Mouse (Mus musculus) layer of hippocampus, adult 2 months (tissue): ENCODE results near the gene Iars2. TPM values are rescaled to one million over a fixed set of nuclear protein-coding genes. Genes with fewer than 3 reads are reported as not detected.
"Not testable (repeated sequence)": the region's sequence is repeated elsewhere in the genome, so short reads cannot be mapped to it uniquely, and the experiment has no call there.

Experiments used
- DNase-seq, 2 experiments: peaks; one replicate each; pipeline ENCODE4 v3.0.0; 2022; ENCODE audit warnings: low spot score in 2 of 2
- H3K27ac ChIP-seq: fragments of 200-600 bp; 2 replicates; pipeline ENCODE4 v1.8.1; 2022
- H3K4me3 ChIP-seq: fragments of 200-600 bp; 2 replicates; pipeline ENCODE4 v1.8.1; 2022; ENCODE audit warnings: mild to moderate bottlenecking
- CTCF ChIP-seq: fragments of 200-600 bp; conservative IDR thresholded peaks from 2 replicates; pipeline ENCODE4 v1.8.1; 2022; ENCODE audit warnings: antibody characterized with exemption, mild to moderate bottlenecking, moderate library complexity
- total RNA-seq, 2 experiments: library from RNA; stranded (reverse); gene quantifications; 2 replicates each; pipeline ENCODE4 v1.2.3; 2021

Iars2 gene
- total RNA-seq, 2 experiments from 2014 or later = 29.9 to 34.3 TPM

DNA sequence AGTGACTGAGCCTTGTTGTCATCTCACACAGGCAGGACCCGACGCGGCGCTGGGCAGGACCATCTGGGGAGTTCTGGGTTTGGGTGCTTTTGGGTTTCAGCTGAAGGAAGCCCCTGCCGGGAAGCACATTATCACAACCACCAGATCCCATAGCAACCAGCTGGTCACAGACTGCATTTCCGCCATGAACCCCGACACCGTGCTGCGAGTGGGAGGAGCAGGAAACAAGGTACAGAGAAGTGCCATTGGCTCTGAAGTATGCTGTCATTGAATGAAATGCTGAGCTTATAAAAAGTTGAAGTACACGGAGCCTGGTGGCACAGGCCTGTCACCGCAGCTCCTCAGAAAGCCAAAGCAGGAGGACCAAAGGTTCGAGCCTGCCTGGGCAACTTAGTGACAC, 23.0 kb upstream of the Iars2 start:
- no peak for TF ChIP-seq CTCF
- no peak overlapping the region for H3K27ac ChIP-seq
- DNase-seq = no peak

DNA sequence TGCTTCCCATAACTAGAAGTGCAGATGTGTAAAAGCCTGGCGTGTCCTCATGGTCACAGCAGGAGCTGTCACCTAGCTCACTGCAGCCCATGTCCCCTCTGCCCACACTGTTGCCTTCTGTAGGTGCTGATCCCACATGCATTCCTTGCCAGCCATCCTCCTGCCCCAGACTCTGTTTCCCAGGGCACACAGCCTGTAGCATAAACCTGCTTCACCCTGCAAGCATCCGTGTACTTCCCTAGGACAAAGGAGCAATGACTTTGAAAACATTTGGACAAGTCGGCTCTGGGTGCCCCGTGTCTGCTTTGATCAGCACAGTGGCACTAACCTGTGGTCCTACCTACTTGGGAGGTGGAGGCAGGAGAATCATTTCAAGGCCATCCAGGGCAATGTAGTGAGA, 21.4 kb upstream of the Iars2 start:
- Histone ChIP-seq H3K4me3 (no peak overlapping the region), H3K27ac (no peak overlapping the region)
- DNase-seq = no peak
- TF ChIP-seq CTCF = no peak

More for the DNA sequence above, 23.0 kb upstream of the Iars2 start:
- no peak overlapping the region for H3K4me3 ChIP-seq

DNA sequence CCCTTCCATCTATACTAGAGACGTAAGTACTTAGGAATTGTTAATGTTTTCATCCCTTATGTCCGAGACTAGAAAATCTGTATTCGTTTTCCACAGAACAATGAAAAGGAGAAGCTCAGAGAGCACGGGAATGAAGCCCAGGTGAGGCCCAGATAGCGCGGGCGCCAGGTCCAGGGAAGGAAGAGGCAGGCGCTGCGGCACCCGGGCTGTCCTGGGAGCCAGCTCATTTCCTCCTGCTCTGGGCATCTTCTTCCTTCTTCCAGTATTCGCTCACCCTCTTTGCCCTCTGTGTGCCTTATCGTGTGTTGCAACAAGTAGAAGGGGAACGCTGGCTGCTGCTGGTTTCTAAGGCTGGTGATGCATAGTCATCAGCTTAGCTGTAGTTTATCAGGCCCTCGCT, 20.5 kb upstream of the Iars2 start:
- Histone ChIP-seq H3K4me3 (no peak overlapping the region), H3K27ac (no peak overlapping the region)
- TF ChIP-seq CTCF = no peak
- no peak for DNase-seq

DNA sequence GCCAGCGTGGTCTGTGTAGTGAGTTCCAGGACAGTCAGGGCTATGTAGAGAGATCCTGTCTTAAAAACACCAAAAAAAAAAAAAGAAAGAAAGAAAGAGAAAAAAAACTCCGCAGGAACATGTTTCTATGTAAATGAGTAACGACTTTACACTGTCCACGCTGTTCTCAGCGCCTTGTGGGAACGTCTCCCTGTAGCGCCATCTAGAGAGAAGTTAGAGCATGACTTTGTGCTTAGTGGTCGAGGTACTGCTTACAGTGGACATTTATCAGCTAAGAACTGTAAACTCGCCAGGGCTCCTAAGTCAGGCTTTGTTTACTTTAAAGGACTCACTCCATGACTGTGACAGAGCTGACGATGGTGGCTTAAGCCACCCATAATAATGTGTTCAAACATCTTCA, 17.0 kb upstream of the Iars2 start:
- no peak overlapping the region for H3K4me3 ChIP-seq
- no peak overlapping the region for H3K27ac ChIP-seq
- DNase-seq = no peak
- TF ChIP-seq CTCF = peak; percentile 54

DNA sequence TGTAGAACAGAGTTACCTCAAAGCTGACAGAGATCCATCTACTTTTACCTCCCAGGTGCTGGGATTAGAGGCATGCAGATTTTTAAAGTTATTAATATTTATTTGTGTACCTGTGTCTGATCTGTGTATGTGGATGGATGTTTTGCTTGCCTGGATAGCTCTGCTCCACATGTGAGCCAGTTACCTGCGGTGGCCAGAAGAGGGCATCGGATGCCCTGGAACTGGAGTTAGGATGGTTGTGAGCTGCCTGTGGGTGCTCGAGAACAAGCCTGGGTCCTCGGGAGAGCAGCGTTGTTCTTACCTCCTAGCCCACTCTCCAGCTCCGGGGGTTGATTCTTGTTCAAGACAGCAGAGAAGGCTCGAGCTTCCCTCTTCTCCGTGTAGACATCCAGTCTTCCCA, 14.2 kb upstream of the Iars2 start:
- no peak for DNase-seq
- Histone ChIP-seq H3K27ac (no peak overlapping the region), H3K4me3 (no peak overlapping the region)
- peak; percentile 40 for TF ChIP-seq CTCF

DNA sequence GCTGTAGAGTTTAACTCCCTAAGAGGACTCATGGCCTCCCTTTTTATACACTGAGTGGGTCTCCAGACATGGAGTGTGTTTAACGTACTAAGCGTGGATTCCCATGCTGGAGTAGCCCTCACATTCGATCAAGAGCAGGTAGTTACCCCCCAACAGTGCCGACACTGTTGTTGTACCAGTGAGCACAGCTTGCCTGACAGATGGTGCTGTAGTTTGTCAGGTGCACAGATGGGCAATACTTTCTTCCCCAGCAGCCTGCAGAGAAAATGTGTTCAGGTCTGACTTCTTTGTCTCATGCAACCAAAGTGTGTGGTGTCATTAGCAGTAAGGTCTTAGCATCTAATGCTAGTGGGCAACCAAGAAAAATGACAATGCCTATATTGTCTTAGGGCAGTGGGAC, 13.2 kb upstream of the Iars2 start:
- 0 out of 2 replicates have a peak overlapping the region, but pooled peaks have one; percentile 1 for H3K27ac ChIP-seq
- no peak for TF ChIP-seq CTCF

DNA sequence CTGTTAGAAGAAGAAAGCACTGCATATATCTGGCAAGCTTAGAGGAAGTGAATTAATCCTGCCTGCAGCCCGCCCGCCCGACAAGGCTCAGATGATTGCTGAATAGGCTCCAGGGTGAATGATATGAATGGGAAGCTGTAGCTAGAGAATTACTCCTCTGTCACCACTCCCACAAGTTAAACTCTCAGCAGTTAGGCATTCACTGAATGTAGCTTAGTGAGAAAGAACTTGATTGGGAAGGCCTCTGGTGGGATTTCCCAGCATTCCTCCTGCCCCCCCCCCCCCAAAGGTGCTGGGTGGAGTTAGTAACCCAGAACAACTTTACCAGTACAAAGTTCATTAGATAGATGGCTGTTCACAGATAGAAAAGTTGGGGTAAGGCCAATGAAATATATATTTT, 7.3 kb upstream of the Iars2 start:
- no peak overlapping the region for H3K27ac ChIP-seq
- no peak for TF ChIP-seq CTCF
- no peak overlapping the region for H3K4me3 ChIP-seq
- DNase-seq = no peak

More for the DNA sequence above, 13.2 kb upstream of the Iars2 start:
- DNase-seq = no peak
- no peak overlapping the region for H3K4me3 ChIP-seq

DNA sequence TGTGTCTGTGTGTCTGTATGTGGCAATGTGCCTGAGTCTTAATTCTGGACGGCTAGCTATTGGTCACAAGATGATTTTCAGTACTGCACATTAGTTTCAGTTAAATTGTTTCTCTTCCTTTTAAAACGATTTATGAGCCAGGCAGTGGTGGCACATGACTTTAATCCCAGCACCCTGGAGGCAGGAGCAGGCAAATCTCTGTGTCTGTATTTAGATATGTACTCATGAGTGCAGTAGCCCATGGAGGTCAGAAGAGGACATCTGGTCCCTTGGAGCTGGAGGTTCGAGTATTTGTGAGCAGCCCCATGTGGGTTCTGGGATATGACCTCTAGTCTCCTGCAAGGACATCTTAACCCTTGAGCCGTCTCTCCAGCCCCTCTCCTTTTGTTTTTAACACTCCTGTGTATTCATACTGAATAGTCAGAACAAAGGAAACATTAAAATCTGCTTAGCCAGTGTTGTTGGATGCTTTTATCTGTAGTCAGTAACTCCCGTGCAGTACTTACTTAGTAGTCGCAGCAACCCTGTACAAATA, 6.1 kb upstream of the Iars2 start:
- TF ChIP-seq CTCF = no peak
- no peak overlapping the region for H3K4me3 ChIP-seq
- H3K27ac ChIP-seq = no peak overlapping the region
- DNase-seq = no peak

DNA sequence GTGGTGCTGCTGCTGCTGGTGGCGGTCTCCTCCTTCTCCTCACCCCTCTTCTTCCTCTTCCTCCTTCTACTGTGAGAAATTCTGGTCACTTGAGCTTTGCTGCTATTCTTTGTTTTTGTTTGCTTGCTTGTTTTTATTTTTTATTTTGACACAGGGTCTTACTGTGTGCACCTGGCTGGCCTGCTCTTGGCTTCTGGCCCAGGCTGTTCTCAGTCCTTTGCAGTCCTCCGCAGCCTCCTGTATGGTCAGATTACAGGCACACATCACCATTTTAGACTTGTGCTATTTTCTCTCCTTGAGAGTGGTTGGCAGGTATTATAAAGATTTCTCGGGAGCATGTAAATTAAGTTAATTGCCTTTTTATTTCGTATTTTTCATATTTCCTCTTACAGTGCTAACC, 4.9 kb upstream of the Iars2 start:
- no peak overlapping the region for H3K4me3 ChIP-seq
- H3K27ac ChIP-seq = no peak overlapping the region
- DNase-seq = no peak
- TF ChIP-seq CTCF = no peak

DNA sequence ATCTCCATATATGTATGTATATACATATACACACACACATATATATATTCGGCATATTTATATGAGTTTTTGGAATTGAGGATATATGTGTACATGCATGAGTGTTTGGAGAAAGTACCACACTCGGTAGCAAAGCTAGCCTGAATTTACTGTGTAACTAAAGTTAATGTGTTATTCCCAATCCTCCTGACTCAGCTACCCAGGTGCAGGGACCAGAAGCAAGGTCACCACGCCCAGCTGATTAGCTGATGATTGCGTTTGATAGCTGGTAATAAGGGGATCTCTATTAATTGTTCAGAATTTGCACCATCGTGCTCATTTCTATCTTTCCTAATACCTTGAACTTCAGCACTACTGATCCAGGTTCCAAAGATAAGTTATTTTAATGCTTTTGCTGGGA, 4.5 kb upstream of the Iars2 start:
- H3K4me3 ChIP-seq = no peak overlapping the region
- DNase-seq = no peak
- no peak overlapping the region for H3K27ac ChIP-seq
- no peak for TF ChIP-seq CTCF

DNA sequence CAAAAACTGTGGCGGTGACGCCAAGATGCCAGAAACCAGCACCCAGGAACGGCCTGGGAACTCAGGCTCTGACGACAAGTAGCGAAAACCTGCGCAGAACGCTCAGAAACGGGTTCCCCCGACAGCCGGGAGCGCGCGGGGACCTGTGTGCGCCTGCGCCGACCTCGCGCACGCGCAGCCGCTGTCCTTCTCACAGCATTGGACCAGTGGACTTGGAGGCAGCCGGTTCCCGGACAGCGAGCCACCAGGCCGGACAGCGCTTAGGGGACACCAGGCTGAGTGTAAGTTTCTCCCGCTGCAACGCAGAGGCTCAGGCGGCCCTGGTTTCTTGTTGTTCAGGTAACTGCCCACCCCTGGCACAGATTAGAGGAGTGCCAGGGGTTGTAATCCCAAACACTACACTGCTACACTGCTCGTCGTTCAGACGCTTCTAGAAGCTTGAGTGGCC, 2.8 kb upstream of the Iars2 start, which contains the start of gene Bpnt1:
Gene Bpnt1 (plus strand): TSS at position 167 of the 448 bp plus-strand sequence.
- Histone ChIP-seq H3K27ac (peak within 1 kb of the TSS; percentile 94), H3K4me3 (peak within 1 kb of the TSS; percentile 68)
- TF ChIP-seq CTCF = no peak
- DNase-seq = peak; percentile 89 to 92

DNA sequence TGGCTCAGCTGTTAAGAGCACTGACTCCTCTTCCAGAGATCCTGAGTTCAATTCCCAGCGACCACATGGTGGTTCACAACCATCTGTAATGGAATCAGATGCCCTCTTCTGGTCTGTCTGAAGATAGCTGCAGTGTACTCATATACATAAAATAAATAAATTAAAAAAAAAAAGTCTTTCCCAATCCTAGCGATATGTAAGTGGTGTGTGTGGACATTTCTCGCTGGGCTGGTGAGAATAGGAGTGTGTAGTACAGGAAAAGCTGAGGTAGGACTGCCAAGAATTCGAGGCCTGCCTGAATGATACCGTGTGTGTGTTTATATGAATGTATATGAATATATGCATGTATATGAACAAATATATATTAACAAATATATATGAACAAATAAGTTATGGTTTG, 2.2 kb upstream of the Iars2 start:
- Histone ChIP-seq H3K27ac (peak overlapping the region; percentile 94), H3K4me3 (peak overlapping the region; percentile 68)
- DNase-seq = no peak
- TF ChIP-seq CTCF = peak; percentile 36

DNA sequence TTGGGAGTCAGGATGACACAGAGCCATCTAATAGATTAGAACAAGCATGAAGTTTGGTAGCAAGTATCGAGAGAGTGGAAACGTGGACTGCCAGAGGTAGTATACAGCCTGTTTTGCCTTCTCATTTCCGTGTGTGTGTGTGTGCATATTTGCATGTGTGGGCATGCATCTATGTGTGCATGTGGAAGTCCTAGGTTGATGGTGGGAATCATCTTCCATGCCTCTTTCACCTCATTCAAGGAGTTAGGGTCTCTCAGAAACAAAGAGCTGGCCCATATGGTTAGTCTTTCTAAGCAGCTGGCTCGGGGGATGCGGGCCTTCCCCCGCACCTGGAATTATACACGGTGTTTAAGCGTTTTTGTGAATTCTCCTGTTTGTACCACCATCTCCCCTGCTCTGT, 655 bp upstream of the Iars2 start:
- no peak for TF ChIP-seq CTCF
- no peak overlapping the region; the same call in 1 of the 2 replicates for H3K4me3 ChIP-seq
- no peak for DNase-seq

DNA sequence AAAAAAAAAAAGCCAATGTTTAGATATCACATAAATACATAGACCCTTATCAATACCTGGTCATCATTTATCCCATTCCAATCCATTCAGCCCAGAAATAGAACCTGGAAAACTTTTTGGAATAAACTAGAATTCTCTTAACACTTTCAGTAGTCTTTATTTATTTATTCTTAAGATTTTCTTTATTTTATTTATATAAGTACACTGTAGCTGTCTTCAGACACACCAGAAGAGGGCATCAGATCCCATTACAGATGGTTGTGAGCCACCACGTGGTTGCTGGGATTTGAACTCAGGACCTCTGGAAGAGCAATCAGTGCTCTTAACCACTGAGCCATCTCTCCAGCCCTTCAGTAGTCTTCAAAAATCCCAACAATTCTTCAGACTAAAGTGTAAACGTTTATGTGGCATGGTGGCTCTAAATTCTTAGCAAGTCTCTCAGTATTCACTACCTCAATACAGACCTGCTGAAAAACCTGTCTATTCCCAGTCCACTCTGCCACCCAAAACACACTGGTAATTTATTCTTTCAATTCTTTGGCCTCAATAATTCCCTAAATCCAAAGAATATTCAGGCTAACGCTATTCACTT, 1.3 kb downstream of the Iars2 start:
- not testable (repeated sequence) for DNase-seq, H3K27ac ChIP-seq, H3K4me3 ChIP-seq
- TF ChIP-seq CTCF = peak; percentile 44

More for the DNA sequence above, 655 bp upstream of the Iars2 start:
- H3K27ac ChIP-seq = peak overlapping the region; percentile 96; the same call in 1 of the 2 replicates
